Mouse (Mus musculus): ENCODE measurements at regions not wholly inside any gene's neighbourhood (a gene's known extent, or its start where the extent isn't known, plus 50 kb on each side); places are given as distances from the start of the nearest gene placed in this dataset.

GRCm38 (mm10) chr8:90692516-90692915 is 124.7 kb downstream of the Gm19935 start:
- 80% methylated on average over 3 of the region's 3 CpGs for WGBS
- no peak for ATAC-seq (ENCODE audit: extremely low read depth, insufficient number of reproducible peaks, low FRiP score, low TSS enrichment)

GRCm38 (mm10) chr8:90685076-90685475 is 132.1 kb downstream of the Gm19935 start:
- ATAC-seq (ENCODE audit: extremely low read depth, insufficient number of reproducible peaks, low FRiP score, low TSS enrichment): no peak
- Histone ChIP-seq H3K9me3 (no peaks in the 10 kb centered on the region), H3K27me3 (replicated peaks) (no peaks in the 10 kb centered on the region), H3K36me3 (no peaks in the 10 kb centered on the region), H3K27ac (replicated peaks) (no peak overlapping the region), H3K9ac (no peak overlapping the region), H3K4me2 (no peak overlapping the region), H3K4me3 (no peak overlapping the region), H3K4me1 (no peaks in the 10 kb centered on the region)
- WGBS: 73% methylated on average over 2 of the region's 2 CpGs

More at GRCm38 (mm10) chr8:90692516-90692915, 124.7 kb downstream of the Gm19935 start:
- no peak overlapping the region for H3K4me3 ChIP-seq
- H3K27ac ChIP-seq (replicated peaks): no peak overlapping the region
- H3K36me3 ChIP-seq: no peaks in the 10 kb centered on the region
- H3K27me3 ChIP-seq (replicated peaks): no peaks in the 10 kb centered on the region
- H3K4me1 ChIP-seq: no peaks in the 10 kb centered on the region
- H3K9me3 ChIP-seq: no peaks in the 10 kb centered on the region
- no peak overlapping the region for H3K9ac ChIP-seq
- H3K4me2 ChIP-seq: no peak overlapping the region

GRCm38 (mm10) chr8:90670471-90671057 is 146.6 kb downstream of the Gm19935 start:
- H3K4me2 ChIP-seq: peak overlapping the region; percentile 75
- ATAC-seq (ENCODE audit: extremely low read depth, insufficient number of reproducible peaks, low FRiP score, low TSS enrichment): no peak

GRCm38 (mm10) chr8:90669396-90669795 is 147.8 kb downstream of the Gm19935 start:
- H3K27ac ChIP-seq (replicated peaks): no peak overlapping the region
- H3K4me1 ChIP-seq: no peaks in the 10 kb centered on the region; the same call in 1 of the 2 replicates
- no peak for ATAC-seq (ENCODE audit: extremely low read depth, insufficient number of reproducible peaks, low FRiP score, low TSS enrichment)
- no peak overlapping the region for H3K4me3 ChIP-seq
- no peaks in the 10 kb centered on the region for H3K36me3 ChIP-seq
- no peak overlapping the region for H3K9ac ChIP-seq
- no peak overlapping the region for H3K4me2 ChIP-seq
- H3K9me3 ChIP-seq: 0 out of 2 replicates have a peak, but pooled peaks cover 5% of the 10 kb centered on the region
- peaks cover 6% of the 10 kb centered on the region; the same call in 1 of the 2 replicates for H3K27me3 ChIP-seq (replicated peaks)
- WGBS: 77% methylated on average over 9 of the region's 9 CpGs

More at GRCm38 (mm10) chr8:90670471-90671057, 146.6 kb downstream of the Gm19935 start:
- no peaks in the 10 kb centered on the region; the same call in 1 of the 2 replicates for H3K4me1 ChIP-seq
- peaks cover 6% of the 10 kb centered on the region; the same call in 1 of the 2 replicates for H3K27me3 ChIP-seq (replicated peaks)
- H3K27ac ChIP-seq (replicated peaks): no peak overlapping the region
- H3K36me3 ChIP-seq: no peaks in the 10 kb centered on the region
- 2% methylated on average over 14 of the region's 14 CpGs for WGBS
- peak overlapping the region; percentile 49 for H3K4me3 ChIP-seq
- 0 out of 2 replicates have a peak, but pooled peaks cover 5% of the 10 kb centered on the region for H3K9me3 ChIP-seq
- peak overlapping the region; percentile 71 for H3K9ac ChIP-seq

GRCm38 (mm10) chr8:90659066-90659465 is 158.1 kb downstream of the Gm19935 start:
- Histone ChIP-seq H3K27ac (replicated peaks) (no peak overlapping the region), H3K9ac (no peak overlapping the region), H3K27me3 (replicated peaks) (no peaks in the 10 kb centered on the region), H3K4me1 (peaks cover 24% of the 10 kb centered on the region), H3K4me2 (no peak overlapping the region), H3K9me3 (peaks cover 9% of the 10 kb centered on the region), H3K36me3 (no peaks in the 10 kb centered on the region), H3K4me3 (no peak overlapping the region)
- no peak for ATAC-seq (ENCODE audit: extremely low read depth, insufficient number of reproducible peaks, low FRiP score, low TSS enrichment)
- WGBS: 27% methylated on average over 3 of the region's 3 CpGs

GRCm38 (mm10) chr8:90657641-90658051 is 159.5 kb downstream of the Gm19935 start:
- H3K27me3 ChIP-seq (replicated peaks): no peaks in the 10 kb centered on the region
- no peak overlapping the region for H3K4me3 ChIP-seq
- peaks cover 24% of the 10 kb centered on the region for H3K4me1 ChIP-seq
- no peaks in the 10 kb centered on the region for H3K36me3 ChIP-seq
- H3K27ac ChIP-seq (replicated peaks): no peak overlapping the region; the same call in 1 of the 2 replicates
- 31% methylated on average over 7 of the region's 7 CpGs for WGBS
- H3K9me3 ChIP-seq: peaks cover 14% of the 10 kb centered on the region
- H3K4me2 ChIP-seq: no peak overlapping the region
- ATAC-seq (ENCODE audit: extremely low read depth, insufficient number of reproducible peaks, low FRiP score, low TSS enrichment): no peak
- no peak overlapping the region for H3K9ac ChIP-seq

GRCm38 (mm10) chr8:90657116-90657515 is 160.1 kb downstream of the Gm19935 start:
- Histone ChIP-seq H3K27ac (replicated peaks) (no peak overlapping the region; the same call in 1 of the 2 replicates), H3K4me2 (no peak overlapping the region), H3K9me3 (peaks cover 13% of the 10 kb centered on the region), H3K4me1 (peaks cover 24% of the 10 kb centered on the region), H3K4me3 (no peak overlapping the region), H3K9ac (no peak overlapping the region), H3K36me3 (no peaks in the 10 kb centered on the region), H3K27me3 (replicated peaks) (no peaks in the 10 kb centered on the region)
- WGBS: 64% methylated on average over 5 of the region's 5 CpGs
- ATAC-seq (ENCODE audit: extremely low read depth, insufficient number of reproducible peaks, low FRiP score, low TSS enrichment): no peak

- H3K4me1 ChIP-seq: peaks cover 24% of the 10 kb centered on the region
- 78% methylated on average over 5 of the region's 5 CpGs for WGBS
- no peak overlapping the region for H3K4me3 ChIP-seq
- H3K27me3 ChIP-seq (replicated peaks): no peaks in the 10 kb centered on the region
- H3K36me3 ChIP-seq: no peaks in the 10 kb centered on the region
- H3K9ac ChIP-seq: no peak overlapping the region
- H3K4me2 ChIP-seq: no peak overlapping the region
- no peak for ATAC-seq (ENCODE audit: extremely low read depth, insufficient number of reproducible peaks, low FRiP score, low TSS enrichment)
- no peak overlapping the region; the same call in 1 of the 2 replicates for H3K27ac ChIP-seq (replicated peaks)
- peaks cover 7% of the 10 kb centered on the region; the same call in 1 of the 2 replicates for H3K9me3 ChIP-seq
Observed at GRCm38 (mm10) chr8:90656436-90657090, 160.6 kb downstream of the Gm19935 start.

- H3K27me3 ChIP-seq (replicated peaks): no peaks in the 10 kb centered on the region
- H3K27ac ChIP-seq (replicated peaks): no peak overlapping the region
- ATAC-seq (ENCODE audit: extremely low read depth, insufficient number of reproducible peaks, low FRiP score, low TSS enrichment): no peak
- H3K36me3 ChIP-seq: no peaks in the 10 kb centered on the region
- WGBS: 58% methylated on average over 2 of the region's 2 CpGs
- no peak overlapping the region for H3K4me2 ChIP-seq
- H3K9me3 ChIP-seq: 0 out of 2 replicates have a peak, but pooled peaks cover 5% of the 10 kb centered on the region
- no peak overlapping the region for H3K4me3 ChIP-seq
- H3K9ac ChIP-seq: no peak overlapping the region
- peaks cover 24% of the 10 kb centered on the region for H3K4me1 ChIP-seq
Observed at GRCm38 (mm10) chr8:90654786-90655185, 162.4 kb downstream of the Gm19935 start.

GRCm38 (mm10) chr8:90642392-90642791 is 174.8 kb downstream of the Gm19935 start:
- 39% methylated on average over 6 of the region's 6 CpGs for WGBS
- Histone ChIP-seq H3K4me1 (peaks cover 13% of the 10 kb centered on the region), H3K27ac (replicated peaks) (peak overlapping the region; percentile 17), H3K9me3 (peaks cover 10% of the 10 kb centered on the region), H3K4me2 (no peak overlapping the region), H3K9ac (no peak overlapping the region), H3K4me3 (no peak overlapping the region), H3K36me3 (no peaks in the 10 kb centered on the region), H3K27me3 (replicated peaks) (no peaks in the 10 kb centered on the region)
- no peak for ATAC-seq (ENCODE audit: extremely low read depth, insufficient number of reproducible peaks, low FRiP score, low TSS enrichment)

GRCm38 (mm10) chr8:90636770-90637169 is 180.4 kb downstream of the Gm19935 start:
- ATAC-seq (ENCODE audit: extremely low read depth, insufficient number of reproducible peaks, low FRiP score, low TSS enrichment): no peak
- H3K4me2 ChIP-seq: no peak overlapping the region
- H3K4me1 ChIP-seq: peaks cover 8% of the 10 kb centered on the region; the same call in 1 of the 2 replicates
- H3K4me3 ChIP-seq: no peak overlapping the region
- no peak overlapping the region for H3K9ac ChIP-seq
- 72% methylated on average over 7 of the region's 7 CpGs for WGBS
- H3K27ac ChIP-seq (replicated peaks): no peak overlapping the region
- H3K27me3 ChIP-seq (replicated peaks): no peaks in the 10 kb centered on the region
- no peaks in the 10 kb centered on the region for H3K36me3 ChIP-seq
- no peaks in the 10 kb centered on the region for H3K9me3 ChIP-seq

Measured in heart, embryonic 13.5 days (tissue).